ENCODE assay signal across 20 mouse cellular contexts in the genomic region with DNA sequence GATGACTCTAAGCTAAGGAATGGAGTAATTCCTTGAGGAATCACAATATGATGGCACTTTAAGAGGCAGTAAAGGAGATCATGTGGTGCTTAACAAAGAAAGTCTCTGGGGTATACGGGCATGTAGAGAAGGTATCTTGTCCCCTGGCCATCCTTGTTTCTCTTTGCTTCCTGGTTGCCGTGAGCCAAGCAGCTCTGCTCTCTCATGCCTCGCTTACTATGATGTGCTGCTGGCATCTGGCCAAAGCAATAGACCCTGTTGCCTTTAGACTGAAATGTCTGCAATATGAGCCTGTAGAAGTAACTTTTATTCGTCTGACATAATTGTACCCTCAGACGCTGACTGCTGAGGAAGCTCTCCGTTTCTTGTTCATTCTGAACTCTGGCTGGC. TPM values are rescaled to one million over a fixed set of nuclear protein-coding genes. Genes with fewer than 3 reads are reported as not detected.
A peak's percentile ranks its signal among the peaks of the same experiment; 100 is the strongest.
DNase-seq lines count a peak whose midpoint lies in the region; ATAC-seq and TF ChIP-seq lines count a peak whose summit lies in the region.
"Had no signal": no experiment of that assay in that cellular context is flagged by ENCODE, and none has a peak within 500 bp of the region (broad histone marks: within the 10 kb centered on the region; RNA-seq: fewer than 3 reads in every experiment).

No protein-coding gene starts in this region.

- H3K4me2 ChIP-seq in embryonic facial prominence, embryonic 14.5 days (ENCODE audit: low read depth, low read length): no peak overlapping the region
- H3K4me2 ChIP-seq in kidney, postnatal 0 days (ENCODE audit: low read length): no peak overlapping the region
- H3K4me2 ChIP-seq: hindbrain, embryonic 12.5 days; liver, embryonic 11.5 days; midbrain, embryonic 12.5 days; neural tube, embryonic 13.5 days had no signal

- H3K9me3 ChIP-seq in embryonic facial prominence, embryonic 14.5 days (ENCODE audit: control insufficient read depth, low read length): peaks cover 14% of the 10 kb centered on the region; the same call in 1 of the 2 replicates
- no peaks in the 10 kb centered on the region for H3K9me3 ChIP-seq in embryonic facial prominence, embryonic 10.5 days
- no peaks in the 10 kb centered on the region for H3K9me3 ChIP-seq in kidney, postnatal 0 days (replicated peaks; ENCODE audit: low read length)
- H3K9me3 ChIP-seq: hindbrain, embryonic 12.5 days; neural tube, embryonic 13.5 days had no signal

- WGBS in embryonic facial prominence, embryonic 14.5 days: 34% methylated on average over 6 of the region's 6 CpGs
- 86% methylated on average over 6 of the region's 6 CpGs for WGBS in embryonic facial prominence, embryonic 10.5 days
- WGBS in kidney, postnatal 0 days: 26% methylated on average over 6 of the region's 6 CpGs

- intact Hi-C loops in left cerebral cortex, postnatal 25 days (cut with DNase I): no loop called here

- H3K4me3 ChIP-seq in embryonic facial prominence, embryonic 14.5 days (ENCODE audit: low read depth, low read length): no peak overlapping the region
- no peak overlapping the region for H3K4me3 ChIP-seq in embryonic facial prominence, embryonic 10.5 days
- H3K4me3 ChIP-seq in kidney, postnatal 0 days (replicated peaks; ENCODE audit: low read depth, low read length): no peak overlapping the region
- H3K4me3 ChIP-seq: hindbrain, embryonic 12.5 days; left cerebral cortex, adult 2 months; midbrain, embryonic 12.5 days; neural tube, embryonic 13.5 days had no signal

- H3K4me1 ChIP-seq in embryonic facial prominence, embryonic 14.5 days (ENCODE audit: control insufficient read depth, insufficient read depth, low read length): no peaks in the 10 kb centered on the region
- no peaks in the 10 kb centered on the region for H3K4me1 ChIP-seq in embryonic facial prominence, embryonic 10.5 days
- H3K4me1 ChIP-seq in kidney, postnatal 0 days (replicated peaks; ENCODE audit: insufficient read depth, low read length): no peaks in the 10 kb centered on the region
- H3K4me1 ChIP-seq: hindbrain, embryonic 12.5 days; midbrain, embryonic 12.5 days; neural tube, embryonic 13.5 days had no signal

- no peak for TF ChIP-seq CTCF in kidney, postnatal 0 days (IDR thresholded peaks at IDR 0.05; ENCODE audit: low read depth)

- H3K27me3 ChIP-seq in embryonic facial prominence, embryonic 14.5 days (replicated peaks; ENCODE audit: control insufficient read depth, insufficient read depth, low read length): no peaks in the 10 kb centered on the region
- no peaks in the 10 kb centered on the region for H3K27me3 ChIP-seq in embryonic facial prominence, embryonic 10.5 days (replicated peaks; ENCODE audit: low read depth, poor library complexity, severe bottlenecking)
- no peaks in the 10 kb centered on the region for H3K27me3 ChIP-seq in kidney, postnatal 0 days (ENCODE audit: insufficient read depth, low read length)
- H3K27me3 ChIP-seq: hindbrain, embryonic 12.5 days; midbrain, embryonic 12.5 days; neural tube, embryonic 13.5 days had no signal

- H3K36me3 ChIP-seq in embryonic facial prominence, embryonic 14.5 days (ENCODE audit: control insufficient read depth, insufficient read depth, low read length): no peaks in the 10 kb centered on the region
- no peaks in the 10 kb centered on the region for H3K36me3 ChIP-seq in embryonic facial prominence, embryonic 10.5 days (replicated peaks)
- no peaks in the 10 kb centered on the region for H3K36me3 ChIP-seq in kidney, postnatal 0 days (ENCODE audit: insufficient read depth, low read length)
- H3K36me3 ChIP-seq: hindbrain, embryonic 12.5 days; midbrain, embryonic 12.5 days; neural tube, embryonic 13.5 days had no signal

- no peak overlapping the region for H3K9ac ChIP-seq in embryonic facial prominence, embryonic 14.5 days (ENCODE audit: low read depth, low read length)
- no peak overlapping the region for H3K9ac ChIP-seq in kidney, postnatal 0 days (ENCODE audit: low read depth, low read length)
- H3K9ac ChIP-seq: hindbrain, embryonic 12.5 days; liver, postnatal 0 days; midbrain, embryonic 12.5 days; neural tube, embryonic 13.5 days had no signal

- no peak overlapping the region for H3K27ac ChIP-seq in embryonic facial prominence, embryonic 14.5 days (replicated peaks; ENCODE audit: low read depth, low read length)
- no peak overlapping the region for H3K27ac ChIP-seq in embryonic facial prominence, embryonic 10.5 days (replicated peaks)
- H3K27ac ChIP-seq in kidney, postnatal 0 days: no peak overlapping the region
- H3K27ac ChIP-seq: hindbrain, embryonic 12.5 days; left cerebral cortex, adult 2 months; midbrain, embryonic 12.5 days; neural tube, embryonic 13.5 days had no signal

- 0 out of 2 replicates have a peak, but pooled peaks have one; percentile 26 for ATAC-seq in embryonic facial prominence, embryonic 14.5 days (ENCODE audit: low read depth)
- 0 out of 2 replicates have a peak, but pooled peaks have one; percentile 13 for ATAC-seq in kidney, postnatal 0 days (replicated peaks; ENCODE audit: low FRiP score, low read depth)
- ATAC-seq: inflammation-experienced regulatory T-cells, adult 6 months; liver, postnatal 0 days had no signal

- peak; percentile 64 for DNase-seq in embryonic facial prominence, embryonic 14.5 days (ENCODE audit: low spot score)
- no peak for DNase-seq in embryonic facial prominence, embryonic 10.5 days (ENCODE audit: low spot score)
- DNase-seq in kidney, postnatal 0 days (ENCODE audit: low spot score): peak; percentile 42
- no peak for DNase-seq in kidney, adult 8-10 months
- peak; percentile 46 for DNase-seq in retina, postnatal 1 day
- DNase-seq in retina, embryonic 14.5 days (ENCODE audit: low spot score): no peak
- DNase-seq in left cerebral cortex, postnatal 25 days (ENCODE audit: low spot score in 2 of 2): no peak
- DNase-seq: adrenal gland, postnatal 10 days; cerebellum, adult 8-10 months; kidney, adult 9 months; left cerebral cortex, postnatal 4 days; liver, postnatal 0 days; lung, postnatal 14 days; thymus, postnatal 14 days had no signal

RNA-seq across cellular contexts. Expression of gene Glcci1, which starts 11.5 kb away (rescaled TPM):
- 8.7 and 9.0 TPM in 2 replicates for polyA plus RNA-seq in embryonic facial prominence, embryonic 14.5 days (2014; fragmentation: Nextera tagmentation; extraction: Ambion mirVana)
- polyA plus RNA-seq in embryonic facial prominence, embryonic 10.5 days (2016; fragmentation: Nextera tagmentation; extraction: Ambion mirVana): 7.3 and 9.6 TPM in 2 replicates
- polyA plus RNA-seq in kidney, postnatal 0 days (2015; fragmentation: Nextera tagmentation; extraction: Ambion mirVana): 11.1 and 13.8 TPM in 2 replicates
- 100 to 1,000 TPM; 122 to 123 TPM for total RNA-seq in left cerebral cortex, postnatal 25 days (2021)

Comparison
In these comparisons a context has a peak if more than half of its experiments do, and no peak if none do; other contexts are left out.
1. DNase-seq: peak in embryonic facial prominence, embryonic 14.5 days (single experiment), kidney, postnatal 0 days (single experiment) and retina, postnatal 1 day (single experiment); none in embryonic facial prominence, embryonic 10.5 days (single experiment), kidney, adult 8-10 months (0 of 2), retina, embryonic 14.5 days (single experiment) and left cerebral cortex, postnatal 25 days (0 of 2).